Mouse (Mus musculus): ENCODE measurements at regions not wholly inside any gene's neighbourhood (a gene's known extent, or its start where the extent isn't known, plus 50 kb on each side); places are given as distances from the start of the nearest gene placed in this dataset.

DNA sequence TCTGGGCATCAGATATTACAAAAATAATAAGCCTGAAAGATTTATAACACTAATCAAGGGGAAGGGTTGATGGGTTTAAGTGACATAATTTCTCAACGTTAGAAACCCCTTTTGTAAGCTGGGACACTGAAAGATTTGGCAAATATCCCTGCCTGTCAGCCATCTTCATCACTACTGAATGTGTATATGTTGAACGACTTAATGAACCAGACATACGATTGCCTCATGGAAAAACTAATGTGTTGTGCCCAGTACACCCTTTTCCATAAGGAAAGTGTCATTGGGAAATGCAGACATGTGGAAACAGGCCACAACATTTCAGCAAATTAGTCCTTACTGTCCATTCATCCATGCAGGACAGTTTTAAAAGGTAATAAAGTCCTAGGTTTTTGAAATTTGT, 240.7 kb upstream of the Prep start:
- DNase-seq (ENCODE audit: low spot score in 2 of 2), result no peak

DNA sequence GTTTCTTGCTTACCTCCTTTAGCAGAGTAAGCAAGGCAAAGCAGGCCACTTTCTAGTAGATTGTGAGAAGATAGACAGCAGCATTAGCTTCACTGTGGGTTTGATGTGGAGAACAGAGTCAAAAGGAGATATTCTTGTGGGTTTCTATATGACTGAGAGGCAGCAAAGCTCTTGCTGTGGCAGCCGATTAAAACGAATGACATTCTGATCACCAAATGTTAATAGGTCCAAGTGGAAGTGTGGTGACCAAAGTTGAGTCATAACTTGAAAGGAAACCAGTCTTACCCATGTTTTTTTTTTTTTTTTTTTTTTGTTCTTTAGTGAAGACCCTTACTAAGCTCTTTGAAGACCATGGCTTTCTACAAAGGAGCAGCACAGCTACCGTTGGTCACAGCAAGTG, 245.3 kb upstream of the Prep start:
- no peak for DNase-seq (ENCODE audit: low spot score in 2 of 2)

GRCm38 (mm10) chr10:44820379-44820778, 246.6 kb upstream of the Prep start:
- DNase-seq (ENCODE audit: low spot score in 2 of 2), result no peak

DNA sequence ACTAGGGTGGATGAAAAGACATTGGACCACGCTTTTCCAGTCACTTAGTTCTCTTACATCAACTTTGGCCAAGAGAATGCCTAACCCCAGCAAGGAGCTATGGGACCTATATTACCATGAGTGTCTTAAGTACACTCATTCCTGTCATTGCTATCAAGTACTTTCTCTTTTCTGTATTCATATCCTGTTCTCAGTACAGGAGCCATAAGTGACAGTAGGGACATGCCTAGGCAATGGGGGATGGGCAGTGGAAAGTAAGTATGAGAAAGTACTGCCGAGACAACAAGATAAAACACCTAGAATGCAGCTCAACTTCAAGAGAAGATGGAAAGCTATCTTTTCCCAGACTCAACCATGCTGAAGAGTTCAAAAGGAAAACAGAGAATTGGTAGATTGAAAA, 247.6 kb upstream of the Prep start:
- no peak for DNase-seq (ENCODE audit: low spot score in 2 of 2)

GRCm38 (mm10) chr10:44818615-44819014, 248.4 kb upstream of the Prep start:
- DNase-seq (ENCODE audit: low spot score in 2 of 2), result no peak

GRCm38 (mm10) chr10:44796205-44796604, 267.9 kb upstream of the Prdm1 start:
- DNase-seq (ENCODE audit: low spot score in 2 of 2), result no peak

- DNase-seq (ENCODE audit: low spot score in 2 of 2), result no peak
These were observed 257.1 kb upstream of the Prdm1 start for GRCm38 (mm10) chr10:44785386-44785785.

GRCm38 (mm10) chr10:44780381-44780958, 252.2 kb upstream of the Prdm1 start:
- DNase-seq (ENCODE audit: low spot score in 2 of 2), result no peak

- no peak for DNase-seq (ENCODE audit: low spot score in 2 of 2)
These were observed 251.4 kb upstream of the Prdm1 start for GRCm38 (mm10) chr10:44779568-44780207.

GRCm38 (mm10) chr10:44777214-44777613, 248.9 kb upstream of the Prdm1 start:
- no peak for DNase-seq (ENCODE audit: low spot score in 2 of 2)

DNA sequence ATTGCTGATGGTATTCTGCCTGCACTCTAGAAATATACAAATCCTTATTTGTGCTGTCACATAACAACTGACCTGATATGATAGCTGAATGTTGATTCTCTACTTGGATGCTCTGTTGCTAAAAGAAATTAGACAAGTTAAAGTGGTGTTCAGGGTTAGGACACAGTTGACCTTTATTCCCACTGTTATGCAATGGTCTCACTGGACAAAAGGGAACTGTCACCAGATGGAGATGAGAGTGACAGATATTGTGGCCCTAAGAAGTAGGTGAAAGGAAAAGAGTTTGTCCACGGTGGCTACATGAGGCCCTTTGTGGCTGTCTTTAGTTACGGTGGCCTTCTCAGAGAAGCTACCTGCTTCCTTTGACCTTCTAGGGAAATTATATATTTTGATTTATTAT, 247.9 kb upstream of the Prdm1 start:
- DNase-seq (ENCODE audit: low spot score in 2 of 2), result no peak

GRCm38 (mm10) chr10:44765527-44765926, 237.2 kb upstream of the Prdm1 start:
- no peak for DNase-seq (ENCODE audit: low spot score in 2 of 2)

DNA sequence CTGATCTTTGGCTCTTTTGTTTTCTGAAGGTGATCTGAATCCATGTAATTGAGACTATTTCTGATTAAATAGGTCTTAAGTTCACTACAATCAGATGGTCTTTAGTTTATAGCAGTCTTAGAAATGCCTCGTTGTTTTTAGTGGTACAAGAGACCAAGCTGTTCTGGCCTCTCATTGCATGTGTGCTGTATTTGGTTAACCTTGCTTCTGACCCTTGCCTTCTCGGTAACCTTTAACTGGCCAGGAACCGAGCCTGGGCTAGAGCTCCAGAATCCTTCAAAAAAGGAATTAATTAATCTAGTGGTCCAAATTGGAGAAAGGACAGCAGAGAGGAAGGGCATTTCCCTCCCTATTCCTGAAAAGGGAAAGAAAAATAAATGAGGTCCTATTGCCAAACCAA, 234.8 kb upstream of the Prdm1 start:
- no peak for DNase-seq (ENCODE audit: low spot score in 2 of 2)

GRCm38 (mm10) chr10:44762068-44762467, 233.8 kb upstream of the Prdm1 start:
- DNase-seq (ENCODE audit: low spot score in 2 of 2), result no peak

- no peak for DNase-seq (ENCODE audit: low spot score in 2 of 2)
These were observed 233.0 kb upstream of the Prdm1 start for GRCm38 (mm10) chr10:44761324-44761723.

GRCm38 (mm10) chr10:44755355-44755957, 227.2 kb upstream of the Prdm1 start:
- DNase-seq (ENCODE audit: low spot score in 2 of 2), result no peak

DNA sequence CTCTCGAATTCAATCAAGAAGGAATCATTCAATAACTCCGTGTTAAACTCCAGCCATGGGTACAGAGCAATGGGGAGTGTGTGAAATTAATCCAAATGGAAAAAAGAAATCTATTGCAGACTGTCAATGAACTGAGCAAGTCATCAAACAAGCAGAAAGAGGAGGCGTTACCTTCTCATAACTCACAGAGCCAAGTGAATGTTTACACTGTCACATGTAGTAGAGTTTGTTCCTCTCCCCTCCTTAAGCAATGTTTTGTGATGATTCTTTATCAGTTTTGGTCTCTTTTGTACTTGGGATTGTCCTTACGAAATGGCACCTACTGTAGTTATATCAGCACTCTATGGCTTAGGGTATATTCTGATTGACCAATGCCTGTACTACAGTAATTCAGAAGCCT, 226.6 kb upstream of the Prdm1 start:
- DNase-seq (ENCODE audit: low spot score in 2 of 2), result no peak

DNA sequence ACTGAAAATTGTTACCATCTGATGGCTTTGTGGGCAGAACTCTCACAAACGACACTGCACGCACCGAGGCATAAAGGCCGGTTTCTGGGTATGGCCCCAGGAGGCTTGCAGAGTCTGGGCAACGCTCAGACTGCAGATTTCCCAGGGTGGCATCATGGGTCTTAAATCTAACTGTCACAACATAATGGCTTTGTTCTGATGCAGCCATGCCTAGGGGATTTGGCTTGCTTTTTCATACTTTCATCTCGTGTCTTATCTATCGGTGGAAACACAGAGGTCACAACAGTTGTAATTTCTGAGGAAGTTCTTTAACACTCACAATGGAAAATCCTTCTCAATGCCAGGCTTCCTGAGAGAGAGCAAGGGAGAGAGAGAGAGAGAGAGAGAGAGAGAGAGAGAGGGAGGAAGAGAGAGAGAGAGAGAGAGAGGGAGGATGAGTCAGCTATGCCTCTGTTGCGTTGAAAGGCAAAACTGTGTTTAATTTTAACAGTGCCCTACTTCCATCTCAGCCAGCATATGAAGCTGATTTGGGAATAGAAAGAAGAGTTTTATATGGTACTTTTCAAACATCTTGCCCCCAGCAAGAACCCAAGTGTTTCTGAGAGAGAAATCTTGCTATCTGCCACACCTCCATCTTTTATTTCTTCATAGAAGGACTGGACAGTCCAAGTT, 224.6 kb upstream of the Prdm1 start:
- DNase-seq (ENCODE audit: low spot score in 2 of 2), result no peak

DNA sequence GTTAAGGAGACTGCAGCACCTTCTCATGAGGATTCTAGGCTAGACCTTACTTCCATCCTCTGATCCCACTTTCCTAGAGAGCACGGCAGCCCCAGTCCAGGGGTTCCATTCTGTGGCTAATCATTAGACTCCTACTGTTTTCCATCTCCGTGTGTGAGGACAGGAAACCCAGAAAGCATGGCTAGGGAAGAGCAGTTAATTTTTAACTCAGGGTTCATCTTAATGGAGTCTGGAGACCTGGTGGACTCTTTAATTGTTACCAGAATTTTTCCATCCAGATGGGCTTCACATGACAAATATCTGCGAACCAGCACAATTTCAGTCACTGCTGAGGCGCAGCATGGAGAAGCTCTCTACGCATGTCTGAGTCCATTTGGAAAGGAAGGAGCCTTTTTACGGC, 222.8 kb upstream of the Prdm1 start:
- no peak for DNase-seq (ENCODE audit: low spot score in 2 of 2)

DNA sequence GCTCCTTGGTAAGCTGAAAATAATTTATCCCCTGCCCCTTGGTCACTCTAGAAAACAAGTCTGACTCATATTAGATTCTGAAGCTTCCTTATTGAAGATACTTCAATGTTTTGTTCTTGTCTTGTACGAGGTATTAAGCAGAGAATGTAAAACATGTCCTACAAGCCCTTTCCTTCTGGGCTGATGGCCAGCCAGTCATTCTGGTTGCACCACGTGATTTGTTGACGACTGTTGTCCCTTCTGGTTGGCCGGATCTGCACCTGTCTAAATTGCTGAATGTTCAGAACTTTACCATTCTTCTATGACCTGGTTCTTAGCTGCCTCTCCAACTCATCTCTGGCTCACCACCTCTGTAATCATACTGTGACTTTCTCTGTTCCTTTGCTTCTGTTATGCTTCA, 220.9 kb upstream of the Prdm1 start:
- no peak for DNase-seq (ENCODE audit: low spot score in 2 of 2)

GRCm38 (mm10) chr10:44747419-44747818, 219.1 kb upstream of the Prdm1 start:
- no peak for DNase-seq (ENCODE audit: low spot score in 2 of 2)

DNA sequence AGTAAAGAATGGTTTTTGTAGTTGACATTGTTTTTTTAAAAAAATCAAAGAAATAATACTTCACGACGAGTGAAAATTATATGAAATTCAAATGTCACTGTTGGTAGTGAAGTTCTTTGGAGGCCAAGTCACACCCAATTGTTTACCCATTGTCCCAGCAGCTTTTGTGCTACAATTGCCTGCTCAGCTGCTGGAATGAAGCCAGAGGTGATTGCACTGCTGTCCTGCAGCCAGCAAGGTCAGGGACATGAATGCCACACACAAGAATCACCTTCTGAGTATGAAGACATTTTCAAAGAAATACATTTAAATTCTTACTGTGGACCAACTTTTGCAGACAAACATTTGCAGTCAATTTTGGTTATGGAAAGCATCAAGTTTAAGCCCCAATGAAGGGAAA, 215.9 kb upstream of the Prdm1 start:
- no peak for DNase-seq (ENCODE audit: low spot score in 2 of 2)

DNA sequence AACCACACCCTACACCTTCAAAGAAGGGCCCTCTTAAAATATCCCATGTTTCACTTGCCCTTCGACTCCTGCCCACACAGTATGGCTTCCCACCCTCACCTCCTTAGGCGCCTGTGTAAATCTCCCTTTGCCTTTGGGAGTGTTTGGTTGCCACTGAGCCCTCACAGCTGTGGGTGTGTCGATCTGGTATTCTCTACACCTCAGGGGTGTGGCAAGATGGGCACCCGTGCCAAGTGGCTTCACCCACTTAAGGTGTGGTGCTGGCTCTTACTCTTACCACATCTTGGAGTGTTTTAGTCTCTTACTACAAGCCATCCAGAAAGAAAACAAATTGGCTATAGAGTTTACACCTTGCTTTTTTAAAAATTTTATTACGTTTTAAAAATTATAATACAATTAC, 205.3 kb upstream of the Prdm1 start:
- no peak for DNase-seq (ENCODE audit: low spot score in 2 of 2)
